Mouse (Mus musculus) neural tube, embryonic 13.5 days (tissue): ENCODE results near the gene Gphb5. TPM values are rescaled to one million over a fixed set of nuclear protein-coding genes. Genes with fewer than 3 reads are reported as not detected.
"Not testable (repeated sequence)": the region's sequence is repeated elsewhere in the genome, so short reads cannot be mapped to it uniquely, and the experiment has no call there.

ENCODE experiments used
- ATAC-seq: fragments of 200-750 bp; cut with Nextera tagmentation; 2 replicates; pipeline ENCODE4 v1.8.0; 2017; ENCODE audit warnings: low read depth, mild to moderate bottlenecking, moderate TSS enrichment, moderate library complexity
- H3K27ac ChIP-seq: fragments of 300-500 bp; sonication (generic); replicated peaks from 2 replicates; pipeline ENCODE4 v1.5.1; 2015; ENCODE audit warnings: moderate library complexity, mild to moderate bottlenecking, inconsistent platforms
- H3K27me3 ChIP-seq: fragments of 300-500 bp; sonication (generic); 2 replicates; pipeline ENCODE4 v1.6.1; 2015; ENCODE audit warnings: mild to moderate bottlenecking, inconsistent platforms
- H3K36me3 ChIP-seq: fragments of 300-500 bp; sonication (generic); 2 replicates; pipeline ENCODE4 v1.6.1; 2015; ENCODE audit warnings: mild to moderate bottlenecking, inconsistent platforms
- H3K4me1 ChIP-seq: fragments of 300-500 bp; sonication (generic); replicated peaks from 2 replicates; pipeline ENCODE4 v1.6.1; 2015; ENCODE audit warnings: inconsistent platforms
- H3K4me2 ChIP-seq: fragments of 300-500 bp; sonication (generic); 2 replicates; pipeline ENCODE4 v1.6.1; 2015; ENCODE audit warnings: inconsistent platforms, mild to moderate bottlenecking, moderate library complexity
- H3K4me3 ChIP-seq: fragments of 300-500 bp; sonication (generic); 2 replicates; pipeline ENCODE4 v1.5.1; 2015; ENCODE audit warnings: mild to moderate bottlenecking, inconsistent platforms
- H3K9ac ChIP-seq: fragments of 300-500 bp; sonication (generic); 2 replicates; pipeline ENCODE4 v1.6.1; 2015; ENCODE audit warnings: moderate library complexity, mild to moderate bottlenecking, inconsistent platforms
- H3K9me3 ChIP-seq: fragments of 300-500 bp; sonication (generic); 2 replicates; pipeline ENCODE4 v1.6.1; 2016; ENCODE audit warnings: inconsistent platforms
- WGBS: fragments of 180-500 bp; shearing (Covaris S2); methylation state at CpG from one replicate; pipeline ENCODE4 v1.1.7; 2015; 5-methylcytosine and 5-hydroxymethylcytosine counted together
- polyA plus RNA-seq: library from polyadenylated mRNA; unstranded; fragments of >200 nt; fragmentation: Nextera tagmentation; extraction: Ambion mirVana; gene quantifications from 2 replicates; pipeline ENCODE4 v1.2.1, GENCODE M21; 2015

Gene Gphb5
- not detected in 2 replicates for polyA plus RNA-seq

DNA sequence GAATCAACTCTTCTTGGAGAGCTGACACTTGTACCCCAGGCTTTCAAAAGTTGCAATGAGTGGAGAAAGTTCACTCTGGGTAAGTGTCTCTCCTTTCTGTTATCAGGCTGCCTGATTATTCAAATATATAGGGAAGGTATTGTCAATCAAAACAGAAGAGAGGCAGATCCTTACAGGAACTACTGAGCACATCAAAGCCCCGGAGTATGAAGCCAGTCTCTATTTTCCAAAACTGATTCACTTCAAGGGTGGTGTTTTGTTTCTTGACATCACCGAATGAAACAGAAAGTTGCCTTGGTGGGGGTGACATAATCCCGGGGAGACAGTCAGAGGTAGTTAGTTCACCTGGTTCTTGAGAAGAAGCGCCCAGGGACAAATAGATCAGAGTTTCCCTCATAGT lies at the start of gene Gphb5:
Gphb5 (minus strand) TSS at position 101 of the 400 bp plus-strand sequence.
- Histone ChIP-seq H3K27me3 (no peaks in the 10 kb centered on the region), H3K27ac (no peak within 1 kb of the TSS), H3K9me3 (no peaks in the 10 kb centered on the region), H3K4me2 (no peak within 1 kb of the TSS), H3K4me1 (no peaks in the 10 kb centered on the region), H3K4me3 (no peak within 1 kb of the TSS), H3K36me3 (no peaks in the 10 kb centered on the region), H3K9ac (no peak within 1 kb of the TSS)
- no peak for ATAC-seq
- 89% methylated on average over 4 of the region's 4 CpGs for WGBS

DNA sequence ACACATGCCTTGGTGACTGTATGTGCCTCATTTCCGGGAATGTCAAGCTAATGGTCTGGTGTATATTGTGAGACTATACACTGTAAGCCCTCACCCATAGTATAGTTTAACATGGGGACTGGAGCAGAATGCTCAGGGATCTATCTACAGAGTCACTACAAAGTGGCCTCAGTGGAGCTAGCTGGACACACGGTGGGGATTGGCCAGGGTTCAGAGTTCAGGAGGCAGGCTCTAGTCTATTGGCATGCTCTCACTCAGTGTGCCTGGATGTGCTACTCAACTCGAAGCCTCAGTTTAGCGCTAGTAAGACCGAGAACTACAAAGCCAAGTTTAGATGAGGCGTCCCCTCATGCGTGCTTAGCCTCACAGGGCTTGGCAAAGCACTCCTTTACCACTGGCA lies 49.6 kb upstream of the Gphb5 start:
- ATAC-seq = no peak
- WGBS = 93% methylated on average over 7 of the region's 7 CpGs
- H3K27ac ChIP-seq = no peak overlapping the region
- H3K4me2 ChIP-seq = no peak overlapping the region
- no peak overlapping the region for H3K9ac ChIP-seq
- peaks cover 10% of the 10 kb centered on the region for H3K4me1 ChIP-seq
- H3K36me3 ChIP-seq = peaks cover 70% of the 10 kb centered on the region
- H3K9me3 ChIP-seq = no peaks in the 10 kb centered on the region
- H3K4me3 ChIP-seq = no peak overlapping the region
- no peaks in the 10 kb centered on the region for H3K27me3 ChIP-seq

DNA sequence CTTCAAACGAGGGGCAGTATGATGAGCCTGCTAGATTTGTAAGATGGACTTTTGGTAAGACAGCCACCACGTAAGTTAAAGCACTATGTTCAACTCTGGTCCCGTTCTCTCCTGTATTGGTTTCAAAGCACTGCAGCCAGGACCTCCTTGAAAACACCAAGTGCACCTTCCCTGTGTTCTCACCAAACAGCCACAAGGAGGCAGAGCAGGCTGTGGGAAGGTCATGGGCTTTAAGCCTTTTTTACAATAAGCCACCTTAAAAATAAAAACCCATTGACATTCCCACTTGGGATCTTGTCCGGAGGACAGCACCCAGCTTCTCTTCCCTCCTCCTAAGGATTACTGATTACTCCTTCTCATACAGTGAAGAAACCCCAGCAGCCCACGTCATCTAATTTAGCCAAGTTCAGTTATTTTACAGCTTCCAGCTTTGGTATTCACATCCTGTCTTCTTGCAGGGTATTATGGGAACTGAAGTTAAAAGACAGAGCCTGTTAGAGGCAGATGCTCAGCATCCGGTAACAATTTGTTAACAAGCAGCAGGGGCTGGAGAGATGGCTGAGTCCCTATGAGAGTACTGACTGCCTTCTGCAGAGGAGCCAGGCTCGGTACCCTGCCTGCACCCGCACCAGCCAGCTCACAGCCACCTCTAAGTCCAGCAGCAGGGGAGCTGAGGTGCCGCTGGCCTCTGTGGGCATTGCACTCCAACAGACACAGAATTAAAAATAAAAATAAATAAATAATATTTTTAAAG lies 47.6 kb upstream of the Gphb5 start:
- Histone ChIP-seq H3K9ac (no peak overlapping the region), H3K27ac (no peak overlapping the region), H3K4me3 (no peak overlapping the region), H3K4me2 (no peak overlapping the region), H3K4me1 (no peaks in the 10 kb centered on the region), H3K27me3 (no peaks in the 10 kb centered on the region), H3K36me3 (peaks cover 86% of the 10 kb centered on the region), H3K9me3 (no peaks in the 10 kb centered on the region)
- peak; percentile 40 for ATAC-seq
- 83% methylated on average over 9 of the region's 9 CpGs for WGBS

DNA sequence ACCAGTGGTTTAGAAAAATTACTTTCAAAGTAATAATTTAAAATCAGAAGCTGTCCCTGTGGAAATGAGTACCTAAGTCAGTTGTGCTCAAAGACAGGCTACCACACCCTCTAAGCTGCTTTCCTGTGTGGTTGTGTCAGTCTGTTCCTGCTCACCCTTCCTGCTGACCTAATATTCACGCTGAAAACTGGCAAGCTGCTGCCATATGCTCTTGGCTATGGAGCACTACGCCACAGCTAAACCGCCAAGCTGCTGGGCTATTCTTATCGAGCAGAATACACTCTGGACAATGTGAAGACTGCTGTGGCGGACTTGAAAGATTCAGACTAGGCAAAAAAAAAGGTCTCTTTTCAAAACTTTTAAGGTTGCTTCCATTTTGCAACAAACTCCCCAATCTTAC lies 44.0 kb upstream of the Gphb5 start:
- H3K9me3 ChIP-seq = no peaks in the 10 kb centered on the region
- no peak overlapping the region for H3K4me2 ChIP-seq
- H3K36me3 ChIP-seq = peaks cover 81% of the 10 kb centered on the region
- no peak overlapping the region for H3K9ac ChIP-seq
- ATAC-seq = no peak
- no peaks in the 10 kb centered on the region for H3K4me1 ChIP-seq
- H3K4me3 ChIP-seq = no peak overlapping the region
- WGBS = 91% methylated on average over 5 of the region's 5 CpGs
- no peaks in the 10 kb centered on the region for H3K27me3 ChIP-seq
- no peak overlapping the region for H3K27ac ChIP-seq

DNA sequence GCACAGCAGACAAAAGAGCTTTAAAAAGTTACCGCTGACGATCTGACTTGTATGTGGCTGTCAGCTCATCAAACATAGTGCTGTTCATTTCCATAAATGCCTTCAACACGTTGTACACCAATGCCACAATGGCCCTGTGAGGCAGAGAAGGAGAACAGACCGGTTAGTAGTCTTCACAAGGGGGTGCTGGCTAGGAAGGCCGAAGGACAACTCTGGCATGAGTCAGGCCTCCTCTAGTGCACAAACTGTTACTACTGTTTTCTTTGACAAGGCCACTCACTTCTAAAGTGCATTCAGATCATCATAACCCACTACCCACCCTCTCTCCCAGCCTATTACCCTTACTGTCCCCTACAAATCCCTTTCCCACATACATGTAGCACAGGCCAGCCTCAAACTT lies 43.1 kb upstream of the Gphb5 start:
- Histone ChIP-seq H3K36me3 (peaks cover 72% of the 10 kb centered on the region), H3K9ac (no peak overlapping the region), H3K4me1 (no peaks in the 10 kb centered on the region), H3K4me2 (no peak overlapping the region), H3K27ac (no peak overlapping the region), H3K9me3 (no peaks in the 10 kb centered on the region), H3K27me3 (no peaks in the 10 kb centered on the region), H3K4me3 (no peak overlapping the region)
- no peak for ATAC-seq
- WGBS = 88% methylated on average over 5 of the region's 5 CpGs

DNA sequence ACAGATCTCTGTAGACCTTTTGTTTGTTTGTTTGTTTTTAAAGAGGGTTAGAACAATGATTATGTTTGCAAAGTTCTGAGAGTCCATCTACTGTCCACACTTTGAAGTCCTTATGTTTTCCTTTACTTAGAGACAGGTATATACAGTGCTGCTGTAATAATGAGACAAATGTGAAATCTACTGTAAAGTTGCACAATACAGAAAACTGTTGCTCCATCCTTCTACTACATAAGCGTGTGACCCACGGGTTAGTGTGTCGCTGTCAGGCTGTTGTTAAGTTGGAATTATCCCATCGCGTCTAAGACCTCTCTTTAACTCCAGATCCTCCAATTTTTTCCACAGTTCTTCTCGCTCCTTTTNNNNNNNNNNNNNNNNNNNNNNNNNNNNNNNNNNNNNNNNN lies 36.9 kb upstream of the Gphb5 start:
- no peak for ATAC-seq
- Histone ChIP-seq H3K9ac (no peak overlapping the region), H3K36me3 (peaks cover 50% of the 10 kb centered on the region), H3K4me3 (no peak overlapping the region), H3K9me3 (no peaks in the 10 kb centered on the region), H3K4me2 (no peak overlapping the region), H3K27me3 (no peaks in the 10 kb centered on the region), H3K27ac (no peak overlapping the region), H3K4me1 (no peaks in the 10 kb centered on the region)
- WGBS = 95% methylated on average over 6 of the region's 6 CpGs

DNA sequence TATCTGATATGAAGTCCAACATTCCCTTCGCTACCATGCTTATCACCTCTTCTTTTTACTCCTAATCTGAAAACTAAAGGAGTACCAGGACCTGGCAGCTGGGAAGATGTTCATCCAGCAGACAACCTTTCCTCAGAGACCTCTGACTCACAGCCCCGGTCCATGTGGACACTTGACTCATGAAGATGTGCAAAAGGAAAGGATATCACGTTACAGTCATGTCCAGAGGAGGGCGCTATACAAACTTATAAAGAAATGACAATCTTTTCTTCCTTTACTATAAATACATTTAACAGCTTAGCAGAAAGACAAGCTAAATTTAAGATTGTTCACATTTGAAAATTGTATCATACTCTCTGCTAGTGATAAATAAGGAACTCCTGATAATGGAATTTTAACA lies 36.4 kb upstream of the Gphb5 start:
- H3K4me3 ChIP-seq = no peak overlapping the region
- no peaks in the 10 kb centered on the region for H3K27me3 ChIP-seq
- 83% methylated on average over 4 of the region's 4 CpGs for WGBS
- H3K4me2 ChIP-seq = no peak overlapping the region
- no peak overlapping the region for H3K9ac ChIP-seq
- no peaks in the 10 kb centered on the region for H3K4me1 ChIP-seq
- H3K9me3 ChIP-seq = no peaks in the 10 kb centered on the region
- H3K27ac ChIP-seq = no peak overlapping the region
- no peak for ATAC-seq
- H3K36me3 ChIP-seq = peaks cover 46% of the 10 kb centered on the region

DNA sequence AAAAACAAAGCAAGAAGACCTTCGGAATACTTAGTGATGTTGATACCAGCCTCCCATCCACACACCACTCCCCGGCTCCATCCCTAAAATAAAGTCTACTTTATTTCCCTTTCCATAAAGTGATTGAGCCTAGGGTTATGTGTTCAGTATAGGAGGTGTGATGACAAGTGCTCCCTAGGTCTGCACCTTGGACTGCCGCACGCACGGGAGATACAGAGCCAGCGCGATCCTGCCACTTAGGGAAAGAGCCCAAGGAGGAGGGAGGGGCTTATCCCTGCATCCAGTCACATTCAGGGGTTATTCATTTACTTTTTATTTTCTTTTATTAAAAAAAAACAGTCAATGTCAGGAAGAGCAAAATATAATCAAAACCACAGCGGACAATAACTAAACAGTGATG lies 34.0 kb upstream of the Gphb5 start:
- no peak for ATAC-seq

DNA sequence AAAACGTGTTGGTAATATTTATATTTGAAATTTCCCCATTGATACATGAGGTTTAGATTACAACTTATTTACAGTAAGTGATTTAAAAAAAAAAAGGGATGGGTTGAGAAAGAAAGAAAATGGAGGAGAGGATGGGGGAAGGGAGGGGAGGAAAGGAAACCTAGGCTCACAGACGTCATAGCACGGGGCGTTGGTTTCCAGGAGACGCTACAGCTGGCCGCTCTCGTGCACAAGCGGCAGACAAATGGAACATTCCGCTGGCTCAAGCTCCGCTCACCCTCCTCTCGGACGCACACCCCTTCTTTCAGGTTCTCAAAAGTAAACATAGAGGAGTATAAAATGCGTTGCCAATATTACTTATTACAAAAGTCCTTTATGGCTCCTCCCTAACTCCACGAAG lies 33.4 kb upstream of the Gphb5 start:
- Histone ChIP-seq H3K4me2 (no peak overlapping the region), H3K27me3 (no peaks in the 10 kb centered on the region), H3K36me3 (peaks cover 34% of the 10 kb centered on the region), H3K27ac (no peak overlapping the region), H3K4me3 (no peak overlapping the region), H3K9me3 (no peaks in the 10 kb centered on the region), H3K9ac (no peak overlapping the region), H3K4me1 (no peaks in the 10 kb centered on the region)
- 82% methylated on average over 14 of the region's 14 CpGs for WGBS
- ATAC-seq = no peak

More for the DNA sequence above, 34.0 kb upstream of the Gphb5 start:
- peaks cover 34% of the 10 kb centered on the region for H3K36me3 ChIP-seq
- H3K4me1 ChIP-seq = no peaks in the 10 kb centered on the region
- WGBS = 94% methylated on average over 8 of the region's 8 CpGs
- H3K27ac ChIP-seq = no peak overlapping the region
- H3K9me3 ChIP-seq = no peaks in the 10 kb centered on the region
- H3K4me3 ChIP-seq = no peak overlapping the region
- no peak overlapping the region for H3K4me2 ChIP-seq
- H3K27me3 ChIP-seq = no peaks in the 10 kb centered on the region
- H3K9ac ChIP-seq = no peak overlapping the region

DNA sequence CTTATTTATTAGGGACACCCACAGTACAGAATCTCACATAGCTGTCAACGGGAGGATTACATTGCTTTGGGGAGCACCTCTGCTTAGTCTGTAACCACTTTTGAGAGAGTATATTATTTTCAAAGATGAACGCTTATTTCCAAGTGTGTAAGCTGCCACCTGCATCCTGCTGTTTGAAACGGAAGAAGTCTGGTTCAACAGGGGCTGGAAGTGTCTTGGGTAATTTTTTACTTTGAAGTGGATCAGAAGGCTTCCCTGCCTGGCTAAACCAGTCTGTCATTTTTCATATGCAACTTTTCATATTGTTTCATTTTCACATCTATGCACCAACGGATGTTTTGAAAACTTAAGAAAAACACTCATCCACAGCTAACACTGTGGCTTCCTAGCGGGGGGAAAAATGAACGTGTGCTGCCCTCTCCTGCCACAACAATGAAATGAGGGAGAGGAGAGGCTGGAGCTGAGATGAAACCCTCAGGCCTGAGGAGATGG lies 32.9 kb upstream of the Gphb5 start:
- WGBS = 76% methylated on average over 6 of the region's 6 CpGs
- no peak for ATAC-seq
- H3K27ac ChIP-seq = no peak overlapping the region
- H3K36me3 ChIP-seq = peaks cover 34% of the 10 kb centered on the region
- H3K4me2 ChIP-seq = no peak overlapping the region
- no peaks in the 10 kb centered on the region for H3K9me3 ChIP-seq
- no peak overlapping the region for H3K9ac ChIP-seq
- H3K27me3 ChIP-seq = no peaks in the 10 kb centered on the region
- no peak overlapping the region for H3K4me3 ChIP-seq
- H3K4me1 ChIP-seq = no peaks in the 10 kb centered on the region

DNA sequence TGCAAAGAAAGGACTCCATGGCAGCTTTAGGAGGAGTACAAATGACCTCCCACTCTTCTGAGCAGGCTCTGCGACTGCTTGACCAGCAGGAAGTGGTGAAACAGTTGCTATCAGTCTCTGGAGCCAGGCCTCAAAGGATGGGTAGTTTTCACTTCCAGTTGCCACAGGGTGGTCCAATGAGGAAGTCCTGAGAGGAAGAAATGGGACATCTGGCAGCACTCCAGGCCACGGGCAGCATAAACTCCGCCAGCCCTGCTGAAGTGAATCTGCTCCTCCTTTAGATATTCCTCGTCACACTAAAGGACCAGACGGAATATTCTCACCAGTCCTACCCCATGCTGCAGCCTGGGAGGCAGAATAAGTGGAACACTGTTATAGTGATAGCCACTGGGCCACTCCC lies 32.3 kb upstream of the Gphb5 start:
- Histone ChIP-seq H3K27ac (no peak overlapping the region), H3K9ac (no peak overlapping the region), H3K4me3 (no peak overlapping the region), H3K4me1 (no peaks in the 10 kb centered on the region), H3K4me2 (no peak overlapping the region), H3K36me3 (peaks cover 34% of the 10 kb centered on the region), H3K9me3 (no peaks in the 10 kb centered on the region), H3K27me3 (no peaks in the 10 kb centered on the region)
- ATAC-seq = no peak
- WGBS = 83% methylated on average over 5 of the region's 5 CpGs

DNA sequence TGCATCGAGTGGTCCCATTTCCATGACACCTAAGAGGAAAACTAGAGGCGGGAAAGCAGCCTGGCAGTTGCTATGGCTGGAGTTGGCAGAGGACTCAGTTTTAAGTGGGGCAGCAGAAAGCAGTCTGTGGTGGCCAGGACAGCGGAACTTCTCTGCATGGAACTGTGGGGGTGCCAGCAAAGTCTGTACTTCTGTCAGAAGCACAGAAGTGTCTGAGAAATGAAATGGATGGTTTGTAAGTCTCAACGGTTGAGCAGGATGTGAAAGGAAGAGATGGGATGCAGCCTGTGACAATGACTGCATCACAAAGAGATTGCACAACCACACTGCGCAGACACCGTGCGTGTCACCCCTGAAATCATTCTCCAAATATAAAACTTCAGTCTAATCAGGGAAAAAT lies 29.7 kb upstream of the Gphb5 start:
- 93% methylated on average over 7 of the region's 7 CpGs for WGBS
- ATAC-seq = no peak

DNA sequence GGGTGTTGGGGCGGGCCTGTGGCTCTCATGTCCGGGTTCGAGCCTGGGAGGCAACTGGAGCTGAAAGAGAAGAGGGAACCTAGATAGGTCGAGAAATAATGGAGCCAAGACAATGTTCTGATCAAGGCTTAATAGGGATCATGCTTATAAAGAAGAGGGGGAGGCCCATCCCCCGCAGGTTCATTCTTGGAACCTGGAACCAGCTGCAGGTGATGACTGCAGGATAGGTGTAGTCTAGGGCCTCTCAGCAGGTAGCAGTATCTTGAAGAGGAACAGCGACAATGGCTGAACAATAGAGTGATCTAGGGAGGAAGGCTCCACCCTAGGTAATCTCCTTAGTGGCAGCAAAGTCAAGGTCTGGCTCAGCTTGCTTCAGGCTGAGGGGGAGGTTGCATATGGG lies 15.8 kb upstream of the Gphb5 start:
- H3K4me2 ChIP-seq, H3K27me3 ChIP-seq, H3K4me1 ChIP-seq, H3K9me3 ChIP-seq, H3K4me3 ChIP-seq, H3K27ac ChIP-seq, ATAC-seq, H3K9ac ChIP-seq, H3K36me3 ChIP-seq: not testable (repeated sequence)
- 80% methylated on average over 6 of the region's 6 CpGs for WGBS

More for the DNA sequence above, 29.7 kb upstream of the Gphb5 start:
- H3K4me3 ChIP-seq = no peak overlapping the region
- H3K36me3 ChIP-seq = peaks cover 9% of the 10 kb centered on the region
- no peak overlapping the region for H3K9ac ChIP-seq
- no peaks in the 10 kb centered on the region for H3K4me1 ChIP-seq
- no peaks in the 10 kb centered on the region for H3K9me3 ChIP-seq
- H3K27me3 ChIP-seq = no peaks in the 10 kb centered on the region
- no peak overlapping the region for H3K4me2 ChIP-seq
- no peak overlapping the region for H3K27ac ChIP-seq
